Mouse (Mus musculus): ENCODE data around the gene Mrnip. TPM values are rescaled to one million over a fixed set of nuclear protein-coding genes. Genes with fewer than 3 reads are reported as not detected.

Gene Mrnip
- polyA plus RNA-seq, 1 experiment, result 3.8 TPM

DNA sequence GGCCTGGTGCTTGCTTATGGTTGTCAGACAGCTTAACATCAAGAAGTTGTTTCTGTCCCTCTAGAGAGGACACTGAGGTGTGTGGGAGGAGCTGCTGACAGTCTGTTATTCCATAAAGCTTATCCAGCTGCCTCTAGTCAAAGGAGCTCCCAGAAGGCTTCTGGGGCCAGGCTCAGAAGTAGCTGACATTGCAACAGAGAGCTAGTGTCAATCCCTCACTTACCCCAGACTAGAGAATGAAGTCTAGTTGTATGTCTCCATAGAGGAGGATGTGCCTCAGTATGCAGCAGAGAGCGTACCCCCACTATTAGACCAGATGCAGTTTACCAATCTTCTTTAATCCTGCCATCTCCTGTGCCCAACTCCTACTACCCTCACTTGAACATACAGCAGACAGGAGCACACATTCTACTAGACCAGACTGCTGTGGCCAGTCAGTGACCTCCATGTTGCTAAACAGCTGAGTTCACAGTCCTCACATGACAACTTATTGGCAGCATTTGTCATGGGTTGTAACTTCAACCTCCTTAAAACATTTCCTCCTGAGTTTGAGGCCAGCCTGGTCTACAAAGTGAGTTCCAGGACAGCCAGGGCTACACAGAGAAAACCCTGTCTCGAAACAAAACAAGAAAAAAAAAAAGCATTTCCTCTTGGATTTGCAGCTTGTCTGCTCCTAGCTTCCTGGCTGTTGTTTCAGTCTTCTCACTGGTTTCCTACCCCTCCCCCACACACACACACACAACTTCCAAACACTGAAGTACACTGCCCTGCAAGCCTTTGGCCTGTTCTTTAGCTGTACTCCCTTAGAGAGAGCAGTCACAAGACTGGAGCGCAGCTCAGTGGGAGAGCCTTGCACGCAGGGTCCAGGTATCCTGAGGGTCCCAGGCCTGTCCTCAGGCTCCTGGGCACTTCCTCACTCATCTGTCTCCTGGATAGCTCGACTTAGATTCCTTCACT, 4.6 kb downstream of the Mrnip start:
- 79% methylated on average over 5 of the region's 5 CpGs for WGBS
- 0 out of 2 replicates have a peak, but pooled peaks cover 1% of the 10 kb centered on the region for H3K36me3 ChIP-seq (ENCODE audit: control insufficient read depth, insufficient read depth, low read length)
- TF ChIP-seq POLR2A (IDR thresholded peaks at IDR 0.05; ENCODE audit: low read depth, low read length) (no peak), CTCF (IDR thresholded peaks at IDR 0.05; ENCODE audit: extremely low read depth, insufficient read length, insufficient replicate concordance, low read depth, low read length) (no peak)
- no peak overlapping the region for H3K27ac ChIP-seq (ENCODE audit: insufficient read depth, low read depth, low read length)
- H3K4me1 ChIP-seq (ENCODE audit: control insufficient read depth, insufficient read depth, insufficient read length, low read length), result no peaks in the 10 kb centered on the region; the same call in 1 of the 2 replicates
- no peak overlapping the region for H3K4me3 ChIP-seq (ENCODE audit: low read depth, low read length)
- no peaks in the 10 kb centered on the region for H3K27me3 ChIP-seq (ENCODE audit: control insufficient read depth, insufficient read depth, low read length)

DNA sequence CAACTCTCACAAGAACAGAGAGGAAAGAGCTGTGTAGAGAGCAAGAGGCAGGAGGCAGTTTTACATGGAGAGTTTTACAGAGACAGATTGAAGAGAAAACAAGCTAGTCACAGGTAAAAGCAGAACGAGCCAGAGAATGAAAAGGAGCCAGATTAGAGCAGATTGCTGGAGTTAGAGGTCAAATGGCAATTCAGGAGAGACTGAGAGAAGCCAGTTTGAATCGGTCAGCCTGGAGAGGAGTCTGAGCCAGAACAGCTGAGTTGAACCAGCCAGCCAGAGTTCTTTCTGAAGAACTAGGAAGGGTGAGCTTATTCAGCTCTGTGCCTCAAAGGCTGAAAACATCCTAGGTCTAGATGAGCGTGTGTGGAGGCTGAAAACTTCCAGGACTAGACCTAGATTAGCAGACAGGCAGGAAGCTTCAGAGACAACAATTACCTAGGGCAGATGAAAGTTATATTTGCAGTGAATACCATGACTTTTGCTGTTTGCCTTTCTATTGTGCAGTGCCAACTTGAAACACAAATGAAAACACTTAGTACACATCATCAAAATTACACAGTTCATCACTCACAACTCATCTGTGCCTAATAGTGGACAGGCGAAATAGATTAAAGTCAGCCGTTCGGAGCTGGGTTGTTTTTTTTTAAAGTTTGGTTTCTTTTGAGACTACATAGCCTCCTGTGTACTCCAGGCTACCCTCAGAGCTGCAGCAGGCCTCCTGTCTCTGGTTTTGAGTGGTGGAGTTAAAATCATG, 6.4 kb downstream of the Mrnip start:
- Histone ChIP-seq H3K36me3 (ENCODE audit: control insufficient read depth, insufficient read depth, low read length) (0 out of 2 replicates have a peak, but pooled peaks cover 1% of the 10 kb centered on the region), H3K27me3 (ENCODE audit: control insufficient read depth, insufficient read depth, low read length) (no peaks in the 10 kb centered on the region), H3K4me3 (ENCODE audit: low read depth, low read length) (no peak overlapping the region), H3K27ac (ENCODE audit: insufficient read depth, low read depth, low read length) (no peak overlapping the region), H3K4me1 (ENCODE audit: control insufficient read depth, insufficient read depth, insufficient read length, low read length) (no peaks in the 10 kb centered on the region)
- TF ChIP-seq POLR2A (IDR thresholded peaks at IDR 0.05; ENCODE audit: low read depth, low read length) (no peak), CTCF (IDR thresholded peaks at IDR 0.05; ENCODE audit: extremely low read depth, insufficient read length, insufficient replicate concordance, low read depth, low read length) (no peak)
- 83% methylated on average over 6 of the region's 6 CpGs for WGBS

DNA sequence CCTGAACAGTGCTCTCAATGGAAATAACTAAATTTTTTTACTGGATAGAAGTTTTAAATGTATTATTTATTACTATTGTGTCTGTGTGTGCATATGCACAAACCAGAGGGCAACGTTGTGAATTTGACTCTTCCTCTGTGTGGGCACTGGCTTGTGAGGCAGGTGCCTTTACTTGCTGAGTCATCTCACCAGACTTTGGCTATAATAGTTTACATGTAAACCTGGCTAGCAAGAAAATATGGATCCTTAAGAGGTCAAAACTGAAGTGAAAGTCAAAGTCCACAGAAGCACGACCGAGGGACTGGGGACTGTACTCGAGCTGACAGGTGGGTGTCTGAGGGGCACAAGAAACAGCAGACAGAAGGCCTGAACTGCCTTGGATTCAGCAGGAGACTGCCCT, 8.5 kb downstream of the Mrnip start:
- H3K4me3 ChIP-seq (ENCODE audit: low read depth, low read length), result no peak overlapping the region
- no peak overlapping the region for H3K27ac ChIP-seq (ENCODE audit: insufficient read depth, low read depth, low read length)
- H3K36me3 ChIP-seq (ENCODE audit: control insufficient read depth, insufficient read depth, low read length), result 0 out of 2 replicates have a peak, but pooled peaks cover 1% of the 10 kb centered on the region
- H3K4me1 ChIP-seq (ENCODE audit: control insufficient read depth, insufficient read depth, insufficient read length, low read length), result no peaks in the 10 kb centered on the region
- TF ChIP-seq POLR2A (IDR thresholded peaks at IDR 0.05; ENCODE audit: low read depth, low read length) (no peak), CTCF (IDR thresholded peaks at IDR 0.05; ENCODE audit: extremely low read depth, insufficient read length, insufficient replicate concordance, low read depth, low read length) (no peak)
- 40% methylated on average over 4 of the region's 4 CpGs for WGBS
- no peaks in the 10 kb centered on the region for H3K27me3 ChIP-seq (ENCODE audit: control insufficient read depth, insufficient read depth, low read length)

DNA sequence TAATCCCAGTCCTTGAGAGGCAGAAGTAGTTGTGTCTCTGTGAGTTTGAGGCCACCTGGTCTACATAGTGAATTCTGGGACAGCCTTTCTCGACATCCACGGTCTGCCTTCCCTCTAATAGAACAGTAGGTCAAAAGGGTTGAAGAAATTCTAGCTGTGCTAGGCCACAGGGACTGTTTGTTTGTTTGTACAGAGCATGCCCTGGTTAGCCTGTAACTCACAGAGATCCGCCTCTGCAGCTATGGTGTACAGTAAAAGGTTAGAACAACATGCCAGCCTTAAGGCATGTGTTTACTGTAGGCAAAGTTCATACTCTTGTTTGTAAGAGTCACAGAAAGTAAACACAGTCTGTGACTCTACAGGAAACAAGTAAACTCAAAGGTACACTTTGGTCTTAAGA, 10.5 kb downstream of the Mrnip start:
- Histone ChIP-seq H3K27ac (ENCODE audit: insufficient read depth, low read depth, low read length) (no peak overlapping the region), H3K4me1 (ENCODE audit: control insufficient read depth, insufficient read depth, insufficient read length, low read length) (no peaks in the 10 kb centered on the region), H3K27me3 (ENCODE audit: control insufficient read depth, insufficient read depth, low read length) (no peaks in the 10 kb centered on the region), H3K36me3 (ENCODE audit: control insufficient read depth, insufficient read depth, low read length) (0 out of 2 replicates have a peak, but pooled peaks cover 1% of the 10 kb centered on the region), H3K4me3 (ENCODE audit: low read depth, low read length) (no peak overlapping the region)
- TF ChIP-seq POLR2A (IDR thresholded peaks at IDR 0.05; ENCODE audit: low read depth, low read length), result no peak
- no peak for TF ChIP-seq CTCF (IDR thresholded peaks at IDR 0.05; ENCODE audit: extremely low read depth, insufficient read length, insufficient replicate concordance, low read depth, low read length)
- 84% methylated on average over 3 of the region's 3 CpGs for WGBS

DNA sequence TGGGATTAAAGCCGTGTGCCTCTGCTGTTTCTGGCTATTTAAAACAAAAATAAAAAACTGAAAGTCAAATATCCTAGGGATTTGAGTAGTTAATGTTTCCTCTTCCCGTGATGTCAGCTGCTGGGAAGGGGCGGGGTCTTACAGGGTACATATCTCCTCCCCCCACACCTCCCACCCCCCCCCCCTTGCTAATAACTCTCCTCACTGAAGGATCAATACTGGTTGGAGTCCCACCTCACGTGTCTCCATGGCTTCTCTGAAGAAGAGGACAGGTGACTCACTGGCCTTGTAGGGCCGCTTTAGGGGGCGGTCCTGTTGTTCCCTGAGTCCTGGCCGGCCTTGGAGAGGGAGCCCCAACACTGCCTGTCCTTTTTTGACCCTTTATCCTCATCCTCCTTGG, 14.4 kb downstream of the Mrnip start:
- 66% methylated on average over 7 of the region's 7 CpGs for WGBS
- Histone ChIP-seq H3K27ac (ENCODE audit: insufficient read depth, low read depth, low read length) (no peak overlapping the region), H3K36me3 (ENCODE audit: control insufficient read depth, insufficient read depth, low read length) (no peaks in the 10 kb centered on the region), H3K4me1 (ENCODE audit: control insufficient read depth, insufficient read depth, insufficient read length, low read length) (no peaks in the 10 kb centered on the region), H3K27me3 (ENCODE audit: control insufficient read depth, insufficient read depth, low read length) (no peaks in the 10 kb centered on the region), H3K4me3 (ENCODE audit: low read depth, low read length) (no peak overlapping the region)
- TF ChIP-seq POLR2A (IDR thresholded peaks at IDR 0.05; ENCODE audit: low read depth, low read length), result no peak
- TF ChIP-seq CTCF (IDR thresholded peaks at IDR 0.05; ENCODE audit: extremely low read depth, insufficient read length, insufficient replicate concordance, low read depth, low read length), result no peak

DNA sequence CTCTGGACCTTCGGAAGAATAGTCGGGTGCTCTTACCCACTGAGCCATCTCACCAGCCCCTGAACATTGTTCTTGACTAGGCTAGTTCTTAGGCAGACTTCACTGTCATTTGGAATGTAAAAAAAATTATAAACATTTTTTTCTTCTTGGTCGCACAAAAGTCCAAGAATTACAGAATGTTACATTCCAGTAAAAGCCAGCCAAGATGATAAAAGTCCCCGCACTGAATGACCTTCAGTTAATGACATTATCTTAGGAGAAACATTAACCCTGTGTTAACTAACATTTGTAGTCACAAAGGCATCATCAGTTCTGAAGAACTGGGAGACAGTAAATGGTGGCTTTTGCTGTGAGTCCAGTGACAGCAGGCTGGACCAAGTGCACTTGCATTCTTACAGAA, 16.1 kb downstream of the Mrnip start:
- H3K27me3 ChIP-seq (ENCODE audit: control insufficient read depth, insufficient read depth, low read length), result no peaks in the 10 kb centered on the region
- WGBS, result 63% methylated on average over 4 of the region's 4 CpGs
- H3K36me3 ChIP-seq (ENCODE audit: control insufficient read depth, insufficient read depth, low read length), result no peaks in the 10 kb centered on the region
- H3K4me1 ChIP-seq (ENCODE audit: control insufficient read depth, insufficient read depth, insufficient read length, low read length), result peaks cover 13% of the 10 kb centered on the region; the same call in 1 of the 2 replicates
- H3K4me3 ChIP-seq (ENCODE audit: low read depth, low read length), result no peak overlapping the region
- no peak overlapping the region for H3K27ac ChIP-seq (ENCODE audit: insufficient read depth, low read depth, low read length)
- TF ChIP-seq CTCF (IDR thresholded peaks at IDR 0.05; ENCODE audit: extremely low read depth, insufficient read length, insufficient replicate concordance, low read depth, low read length) (no peak), POLR2A (IDR thresholded peaks at IDR 0.05; ENCODE audit: low read depth, low read length) (no peak)

DNA sequence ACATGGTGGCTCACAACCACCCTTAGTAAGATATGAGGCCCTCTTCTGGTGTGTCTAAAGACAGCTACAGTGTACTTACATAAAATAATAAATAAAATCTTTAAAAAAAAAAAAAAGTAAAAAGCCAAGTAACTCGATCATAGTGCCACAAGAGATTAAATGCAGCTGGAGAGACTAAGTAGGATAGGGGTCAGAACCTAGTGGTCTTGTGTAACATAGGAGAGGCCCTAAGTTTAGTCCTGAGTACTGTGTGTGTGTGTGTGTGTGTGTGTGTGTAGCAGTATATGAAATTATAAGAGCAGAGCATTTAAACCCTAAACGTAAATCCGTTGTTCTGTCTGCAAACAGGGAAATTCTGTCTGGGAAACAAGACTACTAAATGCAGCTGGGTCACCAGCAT, 18.0 kb downstream of the Mrnip start:
- no peaks in the 10 kb centered on the region for H3K27me3 ChIP-seq (ENCODE audit: control insufficient read depth, insufficient read depth, low read length)
- WGBS, result 78% methylated on average over 3 of the region's 3 CpGs
- H3K36me3 ChIP-seq (ENCODE audit: control insufficient read depth, insufficient read depth, low read length), result no peaks in the 10 kb centered on the region
- H3K4me3 ChIP-seq (ENCODE audit: low read depth, low read length), result no peak overlapping the region
- H3K4me1 ChIP-seq (ENCODE audit: control insufficient read depth, insufficient read depth, insufficient read length, low read length), result peaks cover 16% of the 10 kb centered on the region; the same call in 1 of the 2 replicates
- no peak overlapping the region for H3K27ac ChIP-seq (ENCODE audit: insufficient read depth, low read depth, low read length)
- no peak for TF ChIP-seq POLR2A (IDR thresholded peaks at IDR 0.05; ENCODE audit: low read depth, low read length)
- TF ChIP-seq CTCF (IDR thresholded peaks at IDR 0.05; ENCODE audit: extremely low read depth, insufficient read length, insufficient replicate concordance, low read depth, low read length), result no peak
